Mouse (Mus musculus): ENCODE results near the gene Inpp5d. TPM values are rescaled to one million over a fixed set of nuclear protein-coding genes. Genes with fewer than 3 reads are reported as not detected.

Inpp5d gene
- total and polyA plus RNA-seq, 2 experiments from 2014 or later, result 3.1 to 6.4 TPM

GRCm38 (mm10) chr1:87645748-87646147, 25.6 kb downstream of the Inpp5d start:
- no peak for ATAC-seq (ENCODE audit: low FRiP score)
- Histone ChIP-seq H3K27me3 (ENCODE audit: insufficient read depth, low read length) (no peaks in the 10 kb centered on the region), H3K4me2 (ENCODE audit: low read depth, low read length, poor library complexity, severe bottlenecking) (no peak overlapping the region), H3K9me3 (ENCODE audit: low read length) (no peaks in the 10 kb centered on the region), H3K9ac (replicated peaks; ENCODE audit: low read length, poor library complexity, severe bottlenecking) (no peak overlapping the region), H3K36me3 (ENCODE audit: insufficient read depth, low read length) (no peaks in the 10 kb centered on the region), H3K4me3 (ENCODE audit: low read depth, low read length) (no peak overlapping the region), H3K4me1 (ENCODE audit: insufficient read depth, low read length) (no peaks in the 10 kb centered on the region), H3K27ac (ENCODE audit: low read depth, low read length) (no peak overlapping the region)
- DNase-seq (ENCODE audit: low spot score), result no peak
- 89% methylated on average over 6 of the region's 6 CpGs for whole genome bisulfite sequencing
- no peak for TF ChIP-seq CTCF (IDR thresholded peaks at IDR 0.05)

GRCm38 (mm10) chr1:87647820-87648219, 27.7 kb downstream of the Inpp5d start:
- no peaks in the 10 kb centered on the region for H3K36me3 ChIP-seq (ENCODE audit: insufficient read depth, low read length)
- no peak for TF ChIP-seq CTCF (IDR thresholded peaks at IDR 0.05)
- no peak overlapping the region for H3K4me3 ChIP-seq (ENCODE audit: low read depth, low read length)
- H3K27ac ChIP-seq (ENCODE audit: low read depth, low read length), result no peak overlapping the region
- WGBS, result 79% methylated on average over 1 of the region's 1 CpGs
- H3K27me3 ChIP-seq (ENCODE audit: insufficient read depth, low read length), result no peaks in the 10 kb centered on the region
- no peak overlapping the region for H3K9ac ChIP-seq (replicated peaks; ENCODE audit: low read length, poor library complexity, severe bottlenecking)
- H3K4me2 ChIP-seq (ENCODE audit: low read depth, low read length, poor library complexity, severe bottlenecking), result no peak overlapping the region
- no peaks in the 10 kb centered on the region for H3K4me1 ChIP-seq (ENCODE audit: insufficient read depth, low read length)
- ATAC-seq (ENCODE audit: low FRiP score) (no peak), DNase-seq (ENCODE audit: low spot score) (no peak)
- H3K9me3 ChIP-seq (ENCODE audit: low read length), result no peaks in the 10 kb centered on the region

- Histone ChIP-seq H3K4me2 (ENCODE audit: low read depth, low read length, poor library complexity, severe bottlenecking) (no peak overlapping the region), H3K27ac (ENCODE audit: low read depth, low read length) (no peak overlapping the region), H3K9me3 (ENCODE audit: low read length) (no peaks in the 10 kb centered on the region), H3K27me3 (ENCODE audit: insufficient read depth, low read length) (no peaks in the 10 kb centered on the region), H3K9ac (replicated peaks; ENCODE audit: low read length, poor library complexity, severe bottlenecking) (no peak overlapping the region), H3K36me3 (ENCODE audit: insufficient read depth, low read length) (no peaks in the 10 kb centered on the region), H3K4me3 (ENCODE audit: low read depth, low read length) (no peak overlapping the region), H3K4me1 (ENCODE audit: insufficient read depth, low read length) (no peaks in the 10 kb centered on the region)
- DNase-seq (ENCODE audit: low spot score), result no peak
- WGBS, result 73% methylated on average over 7 of the region's 7 CpGs
- no peak for TF ChIP-seq CTCF (IDR thresholded peaks at IDR 0.05)
- no peak for ATAC-seq (ENCODE audit: low FRiP score)
Measured at GRCm38 (mm10) chr1:87648657-87649056, 28.5 kb downstream of the Inpp5d start.

- Histone ChIP-seq H3K36me3 (ENCODE audit: insufficient read depth, low read length) (no peaks in the 10 kb centered on the region), H3K4me3 (ENCODE audit: low read depth, low read length) (no peak overlapping the region), H3K4me2 (ENCODE audit: low read depth, low read length, poor library complexity, severe bottlenecking) (no peak overlapping the region), H3K9me3 (ENCODE audit: low read length) (no peaks in the 10 kb centered on the region), H3K27ac (ENCODE audit: low read depth, low read length) (no peak overlapping the region), H3K4me1 (ENCODE audit: insufficient read depth, low read length) (no peaks in the 10 kb centered on the region), H3K9ac (replicated peaks; ENCODE audit: low read length, poor library complexity, severe bottlenecking) (no peak overlapping the region), H3K27me3 (ENCODE audit: insufficient read depth, low read length) (no peaks in the 10 kb centered on the region)
- DNase-seq (ENCODE audit: low spot score), result no peak
- 75% methylated on average over 4 of the region's 4 CpGs for WGBS
- no peak for ATAC-seq (ENCODE audit: low FRiP score)
- TF ChIP-seq CTCF (IDR thresholded peaks at IDR 0.05), result no peak
Measured at GRCm38 (mm10) chr1:87649219-87649805, 29.2 kb downstream of the Inpp5d start.

GRCm38 (mm10) chr1:87649958-87650474, 29.9 kb downstream of the Inpp5d start:
- Histone ChIP-seq H3K27ac (ENCODE audit: low read depth, low read length) (no peak overlapping the region), H3K4me2 (ENCODE audit: low read depth, low read length, poor library complexity, severe bottlenecking) (no peak overlapping the region), H3K9ac (replicated peaks; ENCODE audit: low read length, poor library complexity, severe bottlenecking) (no peak overlapping the region), H3K4me1 (ENCODE audit: insufficient read depth, low read length) (no peaks in the 10 kb centered on the region), H3K4me3 (ENCODE audit: low read depth, low read length) (no peak overlapping the region), H3K9me3 (ENCODE audit: low read length) (no peaks in the 10 kb centered on the region), H3K36me3 (ENCODE audit: insufficient read depth, low read length) (no peaks in the 10 kb centered on the region), H3K27me3 (ENCODE audit: insufficient read depth, low read length) (no peaks in the 10 kb centered on the region)
- TF ChIP-seq CTCF (IDR thresholded peaks at IDR 0.05), result no peak
- DNase-seq (ENCODE audit: low spot score), result no peak
- no peak for ATAC-seq (ENCODE audit: low FRiP score)
- 86% methylated on average over 8 of the region's 8 CpGs for WGBS

- H3K4me2 ChIP-seq (ENCODE audit: low read depth, low read length, poor library complexity, severe bottlenecking), result no peak overlapping the region
- H3K9ac ChIP-seq (replicated peaks; ENCODE audit: low read length, poor library complexity, severe bottlenecking), result no peak overlapping the region
- ATAC-seq (ENCODE audit: low FRiP score) (no peak), DNase-seq (ENCODE audit: low spot score) (no peak)
- no peaks in the 10 kb centered on the region for H3K27me3 ChIP-seq (ENCODE audit: insufficient read depth, low read length)
- H3K4me3 ChIP-seq (ENCODE audit: low read depth, low read length), result no peak overlapping the region
- no peak overlapping the region for H3K27ac ChIP-seq (ENCODE audit: low read depth, low read length)
- no peaks in the 10 kb centered on the region for H3K36me3 ChIP-seq (ENCODE audit: insufficient read depth, low read length)
- no peaks in the 10 kb centered on the region for H3K4me1 ChIP-seq (ENCODE audit: insufficient read depth, low read length)
- TF ChIP-seq CTCF (IDR thresholded peaks at IDR 0.05), result no peak
- 80% methylated on average over 8 of the region's 8 CpGs for WGBS
- H3K9me3 ChIP-seq (ENCODE audit: low read length), result no peaks in the 10 kb centered on the region
Measured at GRCm38 (mm10) chr1:87650611-87651079, 30.5 kb downstream of the Inpp5d start.

Data from midbrain, postnatal 0 days (tissue).